Mouse (Mus musculus): ENCODE results near the gene Snrpd3. TPM values are rescaled to one million over a fixed set of nuclear protein-coding genes. Genes with fewer than 3 reads are reported as not detected.
"Not testable (repeated sequence)": the region's sequence is repeated elsewhere in the genome, so short reads cannot be mapped to it uniquely, and the experiment has no call there.

Gene Snrpd3
- polyA plus RNA-seq, 1 experiment from 2014 or later, result 119 TPM

GRCm38 (mm10) chr10:75495921-75496320 is 21.4 kb upstream of the Snrpd3 start:
- no peak for DNase-seq (ENCODE audit: low spot score)
- Histone ChIP-seq H3K9me3 (ENCODE audit: control insufficient read depth, low read length) (no peaks in the 10 kb centered on the region), H3K27me3 (ENCODE audit: control insufficient read depth, insufficient read depth, low read length) (no peaks in the 10 kb centered on the region), H3K4me3 (replicated peaks; ENCODE audit: low read length) (no peak overlapping the region), H3K9ac (no peak overlapping the region), H3K36me3 (replicated peaks; ENCODE audit: control insufficient read depth, insufficient read depth) (no peaks in the 10 kb centered on the region), H3K4me2 (replicated peaks) (no peak overlapping the region), H3K27ac (no peak overlapping the region), H3K4me1 (replicated peaks; ENCODE audit: control insufficient read depth, insufficient read depth, low read length) (no peaks in the 10 kb centered on the region)
- ATAC-seq (ENCODE audit: low FRiP score), result no peak

- not testable (repeated sequence) for H3K9ac ChIP-seq; DNase-seq (ENCODE audit: low spot score); H3K27ac ChIP-seq; H3K27me3 ChIP-seq (ENCODE audit: control insufficient read depth, insufficient read depth, low read length); H3K4me3 ChIP-seq (replicated peaks; ENCODE audit: low read length); H3K4me2 ChIP-seq (replicated peaks); H3K4me1 ChIP-seq (replicated peaks; ENCODE audit: control insufficient read depth, insufficient read depth, low read length); H3K36me3 ChIP-seq (replicated peaks; ENCODE audit: control insufficient read depth, insufficient read depth); ATAC-seq (ENCODE audit: low FRiP score); H3K9me3 ChIP-seq (ENCODE audit: control insufficient read depth, low read length)
- WGBS, result 93% methylated on average over 7 of the region's 7 CpGs
Observed at GRCm38 (mm10) chr10:75499214-75499613, 18.1 kb upstream of the Snrpd3 start.

- Histone ChIP-seq H3K27me3 (ENCODE audit: control insufficient read depth, insufficient read depth, low read length) (no peaks in the 10 kb centered on the region), H3K4me2 (replicated peaks) (no peak overlapping the region), H3K9ac (no peak overlapping the region), H3K27ac (no peak overlapping the region), H3K4me1 (replicated peaks; ENCODE audit: control insufficient read depth, insufficient read depth, low read length) (no peaks in the 10 kb centered on the region), H3K9me3 (ENCODE audit: control insufficient read depth, low read length) (no peaks in the 10 kb centered on the region), H3K4me3 (replicated peaks; ENCODE audit: low read length) (no peak overlapping the region), H3K36me3 (replicated peaks; ENCODE audit: control insufficient read depth, insufficient read depth) (no peaks in the 10 kb centered on the region; the same call in 1 of the 2 replicates)
- ATAC-seq (ENCODE audit: low FRiP score) (no peak), DNase-seq (ENCODE audit: low spot score) (no peak)
- 47% methylated on average over 3 of the region's 3 CpGs for WGBS
Observed at GRCm38 (mm10) chr10:75499791-75500190, 17.6 kb upstream of the Snrpd3 start.

- Histone ChIP-seq H3K9ac (no peak overlapping the region), H3K27me3 (ENCODE audit: control insufficient read depth, insufficient read depth, low read length) (no peaks in the 10 kb centered on the region), H3K4me2 (replicated peaks) (no peak overlapping the region), H3K36me3 (replicated peaks; ENCODE audit: control insufficient read depth, insufficient read depth) (no peaks in the 10 kb centered on the region; the same call in 1 of the 2 replicates), H3K4me3 (replicated peaks; ENCODE audit: low read length) (no peak overlapping the region), H3K4me1 (replicated peaks; ENCODE audit: control insufficient read depth, insufficient read depth, low read length) (no peaks in the 10 kb centered on the region), H3K27ac (no peak overlapping the region), H3K9me3 (ENCODE audit: control insufficient read depth, low read length) (no peaks in the 10 kb centered on the region)
- ATAC-seq (ENCODE audit: low FRiP score) (no peak), DNase-seq (ENCODE audit: low spot score) (no peak)
- WGBS, result 77% methylated on average over 7 of the region's 7 CpGs
Observed at GRCm38 (mm10) chr10:75500345-75500744, 17.0 kb upstream of the Snrpd3 start.

DNA sequence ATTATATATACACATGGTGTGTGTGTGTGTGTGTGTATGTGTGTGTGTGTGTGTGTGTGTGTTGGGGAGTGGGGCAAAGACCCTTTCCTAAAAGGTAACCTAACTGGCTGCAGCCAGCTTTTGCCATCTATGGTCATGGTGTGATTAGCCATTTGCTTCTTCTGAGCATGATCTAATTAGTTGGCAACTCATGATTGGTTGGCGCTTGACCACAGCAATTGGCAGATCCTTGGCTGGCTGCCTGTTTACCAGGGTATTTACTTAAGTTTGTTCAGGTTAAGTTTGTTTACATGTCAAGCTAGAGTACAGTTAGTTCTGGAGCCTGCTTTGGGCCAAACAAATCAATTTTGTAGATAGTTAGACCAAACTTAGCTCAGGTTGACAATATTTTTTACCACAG is 15.7 kb upstream of the Snrpd3 start:
- no peaks in the 10 kb centered on the region for H3K4me1 ChIP-seq (replicated peaks; ENCODE audit: control insufficient read depth, insufficient read depth, low read length)
- peaks cover 3% of the 10 kb centered on the region for H3K36me3 ChIP-seq (replicated peaks; ENCODE audit: control insufficient read depth, insufficient read depth)
- no peak overlapping the region for H3K4me3 ChIP-seq (replicated peaks; ENCODE audit: low read length)
- no peak overlapping the region for H3K4me2 ChIP-seq (replicated peaks)
- DNase-seq (ENCODE audit: low spot score), result no peak
- H3K9ac ChIP-seq, result no peak overlapping the region
- H3K9me3 ChIP-seq (ENCODE audit: control insufficient read depth, low read length), result no peaks in the 10 kb centered on the region
- no peaks in the 10 kb centered on the region for H3K27me3 ChIP-seq (ENCODE audit: control insufficient read depth, insufficient read depth, low read length)
- 91% methylated on average over 1 of the region's 1 CpGs for WGBS
- no peak overlapping the region for H3K27ac ChIP-seq
- no peak for ATAC-seq (ENCODE audit: low FRiP score)

- H3K4me2 ChIP-seq (replicated peaks), result no peak overlapping the region
- no peaks in the 10 kb centered on the region for H3K4me1 ChIP-seq (replicated peaks; ENCODE audit: control insufficient read depth, insufficient read depth, low read length)
- ATAC-seq (ENCODE audit: low FRiP score) (no peak), DNase-seq (ENCODE audit: low spot score) (no peak)
- H3K27me3 ChIP-seq (ENCODE audit: control insufficient read depth, insufficient read depth, low read length), result no peaks in the 10 kb centered on the region
- H3K9me3 ChIP-seq (ENCODE audit: control insufficient read depth, low read length), result no peaks in the 10 kb centered on the region
- 97% methylated on average over 7 of the region's 7 CpGs for WGBS
- H3K36me3 ChIP-seq (replicated peaks; ENCODE audit: control insufficient read depth, insufficient read depth), result peaks cover 23% of the 10 kb centered on the region
- H3K4me3 ChIP-seq (replicated peaks; ENCODE audit: low read length), result no peak overlapping the region
- H3K9ac ChIP-seq, result no peak overlapping the region
- no peak overlapping the region for H3K27ac ChIP-seq
Observed at GRCm38 (mm10) chr10:75503692-75504091, 13.7 kb upstream of the Snrpd3 start.

- Histone ChIP-seq H3K4me1 (replicated peaks; ENCODE audit: control insufficient read depth, insufficient read depth, low read length) (no peaks in the 10 kb centered on the region), H3K27ac (no peak overlapping the region), H3K27me3 (ENCODE audit: control insufficient read depth, insufficient read depth, low read length) (no peaks in the 10 kb centered on the region), H3K36me3 (replicated peaks; ENCODE audit: control insufficient read depth, insufficient read depth) (peaks cover 31% of the 10 kb centered on the region), H3K4me3 (replicated peaks; ENCODE audit: low read length) (no peak overlapping the region), H3K9me3 (ENCODE audit: control insufficient read depth, low read length) (no peaks in the 10 kb centered on the region), H3K9ac (no peak overlapping the region), H3K4me2 (replicated peaks) (no peak overlapping the region)
- WGBS, result 88% methylated on average over 8 of the region's 8 CpGs
- ATAC-seq (ENCODE audit: low FRiP score) (no peak), DNase-seq (ENCODE audit: low spot score) (no peak)
Observed at GRCm38 (mm10) chr10:75504234-75505129, 12.9 kb upstream of the Snrpd3 start.

DNA sequence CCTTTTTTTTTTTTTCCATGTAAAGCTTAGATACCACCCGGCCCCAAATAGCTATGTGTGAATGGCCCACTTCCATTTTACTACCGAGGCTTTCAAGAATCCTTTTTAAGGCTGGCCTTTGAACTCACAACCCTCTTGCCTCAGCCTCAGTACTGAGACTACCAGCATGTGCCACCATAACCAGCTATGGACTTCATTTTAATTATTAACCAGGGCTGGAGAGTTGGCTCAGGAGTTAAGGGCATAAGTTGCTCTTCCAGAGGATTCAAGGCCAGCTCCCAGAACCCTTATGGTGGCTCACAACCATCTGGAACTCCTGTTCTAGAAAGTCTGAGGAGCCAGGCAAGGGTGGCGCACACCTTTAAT is 12.2 kb upstream of the Snrpd3 start:
- no peak overlapping the region for H3K4me3 ChIP-seq (replicated peaks; ENCODE audit: low read length)
- H3K27me3 ChIP-seq (ENCODE audit: control insufficient read depth, insufficient read depth, low read length), result no peaks in the 10 kb centered on the region
- H3K4me2 ChIP-seq (replicated peaks), result no peak overlapping the region
- H3K27ac ChIP-seq, result no peak overlapping the region
- DNase-seq (ENCODE audit: low spot score), result no peak
- peaks cover 38% of the 10 kb centered on the region for H3K36me3 ChIP-seq (replicated peaks; ENCODE audit: control insufficient read depth, insufficient read depth)
- ATAC-seq (ENCODE audit: low FRiP score), result no peak
- 85% methylated on average over 3 of the region's 3 CpGs for WGBS
- no peaks in the 10 kb centered on the region for H3K9me3 ChIP-seq (ENCODE audit: control insufficient read depth, low read length)
- no peak overlapping the region for H3K9ac ChIP-seq
- no peaks in the 10 kb centered on the region for H3K4me1 ChIP-seq (replicated peaks; ENCODE audit: control insufficient read depth, insufficient read depth, low read length)

DNA sequence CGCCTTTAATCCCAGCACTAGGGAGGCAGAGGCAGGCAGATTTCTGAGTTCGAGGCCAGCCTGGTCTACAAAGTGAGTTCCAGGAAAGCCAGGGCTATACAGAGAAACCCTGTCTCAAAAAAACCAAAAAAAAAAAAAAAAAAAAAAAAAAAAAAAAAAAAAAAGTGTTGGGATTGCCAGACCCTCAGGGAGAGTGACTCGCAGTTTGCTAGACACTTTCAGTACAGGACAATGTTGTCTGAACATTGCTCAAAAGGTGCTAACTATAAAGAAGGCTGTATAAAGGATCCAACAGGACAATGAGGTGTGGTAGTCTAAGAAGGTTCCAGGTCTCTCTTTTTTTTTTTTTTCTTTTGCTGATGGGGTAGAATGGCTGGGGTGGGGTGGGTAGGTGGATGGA is 11.4 kb upstream of the Snrpd3 start:
- not testable (repeated sequence) for H3K4me3 ChIP-seq (replicated peaks; ENCODE audit: low read length)

More for the DNA sequence above, 11.4 kb upstream of the Snrpd3 start:
- H3K36me3 ChIP-seq (replicated peaks; ENCODE audit: control insufficient read depth, insufficient read depth), result peaks cover 46% of the 10 kb centered on the region
- ATAC-seq (ENCODE audit: low FRiP score); DNase-seq (ENCODE audit: low spot score); H3K4me2 ChIP-seq (replicated peaks); H3K9ac ChIP-seq; H3K9me3 ChIP-seq (ENCODE audit: control insufficient read depth, low read length); H3K4me1 ChIP-seq (replicated peaks; ENCODE audit: control insufficient read depth, insufficient read depth, low read length); H3K27me3 ChIP-seq (ENCODE audit: control insufficient read depth, insufficient read depth, low read length); H3K27ac ChIP-seq: not testable (repeated sequence)
- 93% methylated on average over 3 of the region's 3 CpGs for WGBS

All from hindbrain, embryonic 14.5 days (tissue).